Mouse (Mus musculus) kidney, adult 18-20 months (tissue): Measurements from ENCODE around the gene Stpg1.
A peak's percentile ranks its signal among the peaks of the same experiment; 100 is the strongest.

Experiments used
- DNase-seq: peaks from one replicate; pipeline ENCODE4 v3.0.0; 2021

The Stpg1 gene

DNA sequence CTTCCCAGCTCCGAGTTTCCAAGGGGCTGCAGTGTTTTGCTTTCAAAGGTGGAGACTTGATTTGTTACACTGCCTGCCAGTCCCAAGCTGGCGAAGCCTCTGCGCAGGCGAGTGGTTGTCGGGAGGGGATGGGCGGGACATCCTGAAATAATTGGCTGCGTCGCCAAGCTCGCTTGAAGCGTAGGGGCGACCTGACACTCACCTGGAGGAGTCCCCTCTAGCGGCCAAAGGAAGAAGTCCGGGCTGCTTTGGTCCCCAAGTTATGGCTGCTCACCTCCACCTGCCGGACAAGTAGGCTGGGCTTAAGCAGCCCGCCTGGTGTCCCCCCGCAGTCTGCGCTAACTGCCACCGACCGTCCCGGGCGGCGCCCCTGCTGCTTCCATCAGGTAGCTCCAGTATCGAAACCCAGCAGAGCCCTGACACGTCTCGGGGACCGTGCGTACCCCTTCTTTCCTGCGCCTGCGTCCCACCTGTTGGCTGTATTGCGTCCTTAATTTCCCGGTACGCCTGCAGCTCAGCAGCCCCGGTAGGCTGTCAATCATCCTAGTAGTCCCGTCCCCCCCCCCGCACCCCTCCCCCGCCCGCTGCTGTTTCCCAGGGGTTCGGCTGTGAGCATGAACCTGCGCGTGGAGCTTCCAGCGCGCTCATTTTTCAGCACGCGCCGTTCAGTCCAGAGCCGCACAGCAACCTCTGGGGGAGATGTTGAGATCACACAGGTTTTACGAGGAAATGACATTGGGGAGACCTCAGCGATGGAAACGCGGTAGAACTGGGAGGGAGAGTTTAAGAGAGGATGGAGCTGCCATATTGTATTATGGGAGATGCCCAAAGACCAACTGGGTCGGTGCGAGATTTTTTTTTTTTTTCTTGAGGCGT is at the start of gene Stpg1, which contains the start of gene Nipal3:
TSS of gene Stpg1 (plus strand) at position 270 of the 876 bp plus-strand sequence.
TSS of gene Nipal3 (minus strand) at position 518 of the 876 bp plus-strand sequence.
- DNase-seq = peak; percentile 94

DNA sequence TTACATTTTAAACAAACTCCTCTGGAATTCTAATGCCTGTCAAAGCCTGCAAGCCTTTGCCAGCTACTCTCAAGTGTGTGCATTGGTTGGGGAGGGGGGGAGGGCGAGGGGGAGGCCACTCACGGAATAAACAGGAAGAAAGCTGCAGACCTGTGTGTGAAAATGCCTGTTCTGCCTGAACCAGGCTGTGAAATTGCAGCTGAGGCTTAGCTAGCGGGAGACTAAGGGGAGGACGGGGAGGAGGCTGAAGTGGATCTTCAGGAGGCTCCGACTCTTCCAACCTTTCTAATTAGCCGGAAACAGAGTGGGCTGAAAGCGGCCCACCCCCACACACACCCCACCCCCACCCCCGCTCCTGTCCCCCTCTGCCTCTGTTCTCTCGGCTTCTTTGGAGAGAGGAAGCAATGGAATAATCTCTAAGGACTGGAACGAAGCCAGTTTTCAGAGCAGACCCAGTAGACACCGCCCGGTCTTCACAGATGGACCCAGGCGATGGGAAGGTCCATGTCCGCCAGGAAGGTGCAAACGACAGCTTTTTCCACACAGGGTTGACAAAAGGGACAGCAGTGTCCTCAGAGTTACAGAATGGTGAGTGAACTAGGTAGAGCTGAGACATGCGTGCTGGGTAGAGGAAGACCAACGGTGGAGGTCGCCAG is 43.1 kb upstream of the Stpg1 start:
- DNase-seq = no peak

DNA sequence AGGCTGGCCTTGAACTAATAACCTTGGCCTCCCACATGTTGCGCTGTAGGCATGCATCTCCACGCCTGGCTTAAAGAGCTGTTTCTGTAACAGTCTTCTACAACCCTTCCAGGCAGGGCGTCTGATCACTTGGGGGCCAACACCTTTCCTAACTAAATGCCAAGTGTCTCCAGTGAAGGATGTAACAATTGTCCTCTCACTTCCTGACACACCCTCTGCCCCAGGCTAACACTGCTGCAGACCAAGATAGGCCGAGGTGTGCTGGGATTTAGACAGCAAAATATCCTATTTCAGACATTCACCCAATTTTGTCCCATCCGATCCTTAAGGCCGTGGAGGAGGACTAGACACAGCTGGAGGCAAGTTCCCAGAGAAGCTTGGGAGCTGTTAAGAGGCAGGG is 41.4 kb upstream of the Stpg1 start:
- DNase-seq = peak; percentile 18

DNA sequence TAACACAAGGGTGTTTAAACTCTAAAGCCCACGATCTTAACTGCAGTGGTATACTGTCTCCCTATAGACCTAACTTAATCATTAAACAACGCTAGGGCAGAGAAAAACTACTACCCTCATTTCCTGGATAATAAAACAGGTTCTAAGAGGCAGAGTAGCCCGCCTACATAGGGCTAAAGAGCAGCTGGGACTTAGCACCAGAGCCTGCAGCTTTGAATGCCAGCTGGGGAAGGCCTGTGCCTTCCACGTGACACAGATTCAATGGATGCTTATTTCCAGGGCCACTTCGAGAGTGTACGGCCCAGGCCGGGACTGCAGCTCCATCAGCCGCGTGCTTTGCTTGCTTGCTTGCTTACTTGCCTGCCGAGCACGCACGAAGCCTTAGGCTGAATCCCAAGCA is 41.0 kb upstream of the Stpg1 start:
- no peak for DNase-seq

DNA sequence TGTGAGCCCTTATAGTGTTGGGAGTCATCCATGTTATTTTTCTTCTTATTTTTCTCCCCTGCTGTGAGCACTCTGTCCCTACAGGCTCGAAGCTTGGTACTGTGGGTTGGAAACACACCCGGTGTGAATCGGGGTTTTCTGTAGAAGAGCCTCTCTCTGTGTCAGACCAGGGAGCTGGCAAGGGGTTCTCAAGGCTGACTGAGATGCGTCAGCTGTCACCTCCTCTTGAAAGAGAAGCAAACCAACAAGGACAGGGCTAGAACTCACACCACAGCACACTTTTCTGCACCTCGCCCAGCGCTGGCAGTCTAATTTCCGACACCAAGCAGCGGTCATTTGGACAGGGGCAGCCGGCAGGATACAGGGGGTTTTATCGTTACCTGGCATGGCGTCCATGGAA is 31.2 kb upstream of the Stpg1 start:
- no peak for DNase-seq

DNA sequence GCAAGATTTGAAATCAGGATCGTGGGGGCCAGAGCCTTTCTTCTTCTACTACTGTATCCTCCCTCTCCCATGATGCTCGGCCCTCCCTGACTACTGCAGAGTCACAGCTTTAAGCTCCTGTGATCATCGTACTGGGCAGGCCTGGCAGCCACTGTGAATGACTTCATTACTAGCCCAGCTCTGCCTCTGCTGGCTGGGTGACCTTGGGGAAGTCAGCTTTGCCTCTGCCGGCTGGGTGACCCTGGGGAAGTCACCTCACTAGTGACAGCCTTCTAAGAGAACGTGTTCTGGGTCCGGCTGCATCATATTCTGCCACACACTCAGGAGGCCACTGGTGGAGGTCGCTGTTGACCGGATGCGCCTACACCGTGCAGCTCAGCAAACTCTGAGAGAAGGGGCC is 16.7 kb upstream of the Stpg1 start:
- no peak for DNase-seq

DNA sequence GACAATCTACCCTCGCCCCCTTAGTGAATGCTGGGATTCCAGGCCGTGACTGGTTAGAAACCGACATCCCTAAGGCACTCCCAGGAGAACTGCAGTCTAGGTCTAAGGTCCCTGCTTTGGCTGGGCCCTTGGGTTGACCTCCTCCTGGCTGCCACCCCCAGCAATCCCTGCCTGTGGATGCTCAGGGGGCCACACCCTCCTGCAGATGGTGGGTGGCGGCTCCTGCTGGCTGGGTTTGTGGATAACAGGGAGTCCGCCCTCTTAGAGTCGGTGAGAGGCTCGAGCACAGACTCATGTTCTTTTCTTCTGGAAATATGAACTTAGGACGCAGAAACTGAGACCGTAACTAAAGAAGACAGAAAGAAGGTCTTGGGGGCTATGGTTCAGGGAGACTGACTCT is 14.2 kb upstream of the Stpg1 start:
- DNase-seq = no peak

DNA sequence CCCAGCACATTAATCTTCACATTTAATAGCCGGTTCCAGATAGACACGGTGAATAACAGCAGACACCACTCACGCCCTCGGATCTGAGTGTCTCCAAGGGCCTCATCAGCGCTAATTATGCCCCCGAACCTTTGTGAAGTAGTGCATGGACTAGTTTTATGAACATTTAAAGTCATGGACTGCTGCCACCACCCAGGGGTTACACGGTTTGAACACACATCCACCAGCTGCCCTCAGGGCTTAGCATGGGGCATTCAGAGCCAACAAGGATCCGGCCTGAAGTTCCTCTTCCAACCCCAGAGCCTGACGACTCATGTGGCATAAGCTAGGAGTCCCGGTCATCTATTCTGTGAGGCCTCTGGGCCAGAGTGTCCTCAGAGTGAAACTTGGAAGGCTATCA is 9.5 kb upstream of the Stpg1 start:
- no peak for DNase-seq

DNA sequence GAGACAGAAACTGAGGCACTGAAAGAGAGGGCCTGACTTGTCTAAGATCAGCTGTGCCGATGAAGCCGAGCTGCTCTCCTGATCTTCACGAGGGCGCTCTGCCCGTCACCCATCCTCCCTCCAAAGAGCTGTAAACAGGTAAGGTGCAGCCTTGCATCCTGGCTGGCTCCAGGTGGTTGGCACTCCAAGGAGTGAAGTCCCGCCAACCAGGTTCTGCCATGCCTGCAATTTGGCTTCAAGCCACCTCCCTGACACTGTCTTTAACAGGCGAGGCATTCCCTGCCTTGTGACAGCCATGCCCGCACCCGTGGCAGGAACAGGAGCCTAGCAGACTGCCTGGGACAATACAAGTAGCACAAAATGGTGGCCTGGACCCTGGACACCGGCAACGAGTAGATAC is 8.2 kb upstream of the Stpg1 start:
- DNase-seq = peak; percentile 39

DNA sequence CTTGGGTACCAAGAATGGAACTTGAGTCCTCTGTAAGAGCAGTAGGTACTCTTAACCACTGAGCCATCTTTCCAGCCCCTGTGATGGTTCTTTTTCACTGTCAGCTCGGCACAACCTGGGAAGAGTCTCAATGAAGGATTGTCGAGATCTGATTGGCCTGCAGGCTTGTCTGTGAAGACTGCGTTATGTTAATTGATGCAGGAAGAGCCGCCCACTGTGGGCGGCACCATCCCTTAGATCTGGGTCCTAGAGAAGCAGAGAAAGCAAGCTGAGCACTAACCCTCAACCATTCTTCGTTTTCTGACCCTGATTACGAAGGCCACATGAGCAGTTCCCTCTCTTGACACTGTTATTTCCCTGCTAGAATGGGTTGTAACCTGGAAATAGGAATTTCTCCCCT is 5.3 kb upstream of the Stpg1 start:
- DNase-seq = no peak

DNA sequence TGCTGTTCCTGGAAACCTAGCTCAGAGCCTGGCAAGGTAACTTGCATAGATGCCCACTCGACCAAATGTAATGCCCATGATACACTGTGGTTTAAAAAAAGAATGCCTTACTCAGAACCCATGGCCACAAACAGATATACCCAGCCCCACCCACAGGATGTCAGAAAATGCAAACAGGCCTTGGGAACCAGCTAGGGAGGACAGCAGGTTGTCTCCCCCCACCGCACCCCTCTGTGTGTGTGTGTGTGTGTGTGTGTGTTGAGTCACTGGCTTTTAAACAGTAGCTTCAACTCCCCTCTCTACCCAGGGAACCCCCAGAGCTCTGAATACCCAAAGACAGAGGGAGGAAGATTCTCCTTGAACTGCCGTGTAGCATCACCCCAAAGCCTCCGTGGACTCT is 1.3 kb upstream of the Stpg1 start:
- no peak for DNase-seq

DNA sequence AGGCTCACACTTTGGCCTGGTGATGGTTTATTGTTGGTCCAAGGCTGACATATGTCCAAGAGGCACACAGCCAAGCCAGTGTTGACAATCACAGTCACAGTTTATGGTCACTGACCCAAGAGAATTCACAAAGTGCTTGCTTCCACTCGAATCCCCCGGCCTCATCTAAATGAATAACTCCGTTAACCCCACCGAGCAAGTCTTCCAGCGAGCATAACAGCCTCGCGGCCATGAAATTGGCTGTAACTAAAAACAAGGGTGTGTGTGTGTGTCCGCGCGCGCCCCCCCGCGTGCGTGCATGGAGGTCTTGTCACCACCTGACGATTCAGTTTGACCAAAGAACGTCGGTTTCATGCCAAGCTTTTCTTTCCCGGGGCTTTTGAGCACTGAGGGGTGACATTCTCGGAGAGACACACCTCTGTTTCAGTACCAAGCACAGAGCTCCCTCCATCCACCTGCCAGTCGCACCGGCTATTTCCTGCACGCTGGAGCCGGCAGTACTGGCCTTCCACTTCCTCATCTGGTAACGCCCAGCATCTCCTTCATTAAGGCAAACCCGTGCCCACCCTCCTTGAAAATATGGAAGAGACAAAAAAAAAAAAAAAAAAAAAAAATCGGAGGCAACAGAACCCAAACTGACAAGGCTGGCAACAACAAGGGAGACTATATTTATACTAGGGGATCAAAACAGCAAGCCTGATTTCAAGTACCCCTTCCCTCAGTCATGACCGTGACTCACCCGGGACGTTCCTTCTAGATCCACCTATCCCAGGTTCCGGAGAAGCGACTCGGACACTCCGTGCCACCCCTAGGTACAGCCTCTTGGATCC is 684 bp upstream of the Stpg1 start:
- peak; percentile 55 for DNase-seq

DNA sequence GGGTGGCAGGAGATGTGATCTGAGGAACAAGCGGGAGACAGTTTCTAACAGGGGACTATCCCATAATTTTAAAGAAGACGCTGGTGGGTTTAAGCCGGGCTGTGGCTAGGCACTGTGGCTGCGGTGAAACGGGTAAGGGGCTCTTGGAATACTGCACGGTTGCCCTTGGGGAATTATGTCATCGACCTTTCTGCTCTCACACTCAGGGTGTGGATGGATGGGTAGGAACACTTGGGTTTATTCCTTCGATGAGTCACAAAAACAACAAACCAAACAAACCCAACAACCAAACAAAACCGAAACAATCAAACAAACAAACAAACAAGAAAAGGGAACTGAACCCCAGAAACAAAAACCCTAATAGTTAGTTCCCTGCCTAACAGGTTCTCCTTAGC is 804 bp downstream of the Stpg1 start:
- no peak for DNase-seq

DNA sequence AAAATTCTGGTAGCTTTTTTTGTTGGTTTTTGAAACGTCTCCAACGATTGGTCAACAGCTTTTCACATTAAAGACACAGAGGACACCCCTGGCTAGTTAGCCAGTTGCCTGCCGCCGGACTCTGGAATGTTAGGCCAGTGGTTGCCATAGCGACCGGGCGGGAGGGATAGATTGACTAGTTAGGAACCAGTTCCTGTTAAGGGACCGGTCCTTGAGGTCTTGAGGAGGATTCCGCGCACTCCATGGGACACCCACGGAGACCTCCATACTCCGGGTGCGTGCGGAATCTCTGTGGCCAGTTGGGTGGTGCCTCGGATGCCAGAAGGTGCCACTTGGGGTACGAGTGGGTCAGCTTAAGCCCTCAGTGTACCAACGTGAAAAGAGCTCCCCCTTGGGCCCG is 1.2 kb downstream of the Stpg1 start:
- DNase-seq = peak; percentile 86

DNA sequence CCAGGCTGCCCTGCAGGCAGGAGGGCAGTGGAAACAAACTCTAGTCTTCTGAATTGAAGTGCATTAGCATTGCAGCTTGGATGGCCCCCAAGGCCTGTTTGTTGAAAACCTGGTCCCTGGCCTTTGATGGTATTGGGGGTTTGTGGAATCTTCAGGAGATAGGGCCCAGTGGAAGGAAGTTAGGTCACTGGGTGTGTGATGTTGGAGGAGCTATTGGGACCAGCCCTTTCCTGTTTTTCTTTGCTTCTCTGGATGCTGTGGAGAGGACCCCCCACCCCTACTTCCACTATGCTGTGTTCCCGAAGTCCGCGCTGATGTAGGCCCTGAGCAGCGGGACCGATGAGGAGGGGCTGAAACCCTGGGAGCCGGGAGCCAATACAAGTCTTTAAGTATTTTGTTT is 3.5 kb downstream of the Stpg1 start:
- DNase-seq = no peak

DNA sequence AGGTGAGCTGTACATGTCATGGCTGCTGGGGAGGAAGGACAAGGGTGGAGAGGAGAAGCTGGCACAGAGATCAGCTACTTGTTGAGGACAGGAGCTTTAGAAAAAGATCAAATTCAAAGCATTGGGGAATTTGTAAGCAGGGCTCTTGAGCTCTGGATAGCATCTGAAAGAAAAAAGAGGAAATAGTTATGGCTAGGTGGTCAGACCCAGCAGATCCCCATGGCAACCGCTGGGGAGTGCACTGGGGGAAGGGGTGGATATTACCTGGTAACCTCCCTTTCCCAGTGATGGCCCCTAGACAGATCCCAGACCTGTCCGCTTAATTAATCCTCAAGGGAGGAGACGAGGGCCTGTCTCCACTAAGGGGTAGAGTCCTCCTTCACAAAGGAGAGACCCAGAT is 5.2 kb downstream of the Stpg1 start:
- DNase-seq = no peak

DNA sequence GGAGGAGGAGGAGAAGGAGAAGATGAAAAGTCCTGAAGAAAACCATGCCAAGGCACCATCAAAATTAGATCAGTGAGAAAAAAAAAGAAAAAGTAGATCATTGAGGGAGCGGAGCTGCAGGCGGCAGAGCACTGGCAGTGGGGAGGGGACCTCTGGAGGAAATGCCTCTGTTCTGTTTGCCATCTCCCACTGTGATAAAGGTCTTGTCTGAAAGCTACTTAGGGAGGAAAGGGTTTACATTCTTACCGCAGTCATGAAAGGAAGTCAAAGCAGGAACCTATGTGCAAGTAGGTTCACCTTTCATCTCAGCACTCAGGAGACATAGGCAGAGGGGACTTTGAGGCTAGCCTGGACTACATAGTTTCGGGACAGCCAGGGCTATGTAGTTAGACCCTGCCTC is 7.0 kb downstream of the Stpg1 start:
- DNase-seq = no peak

DNA sequence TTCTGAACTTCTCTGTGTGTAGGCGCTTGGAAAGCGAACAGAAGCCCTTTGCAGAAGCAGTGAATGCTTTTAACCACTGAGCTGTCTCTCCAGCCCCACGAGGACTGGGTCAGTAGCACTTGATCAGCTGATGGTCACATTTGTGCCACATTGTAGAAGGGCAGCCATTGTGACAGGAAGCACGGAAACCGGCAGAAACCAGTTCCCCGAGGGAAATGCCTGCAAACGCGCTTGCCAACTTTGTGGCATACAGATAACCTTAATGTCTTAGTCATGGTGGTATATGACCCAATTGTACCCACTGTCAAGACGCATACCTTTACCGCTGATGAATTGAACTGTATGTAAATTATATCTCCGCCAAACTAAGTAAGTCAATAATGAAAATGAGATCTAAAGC is 11.2 kb downstream of the Stpg1 start:
- DNase-seq = peak; percentile 44

DNA sequence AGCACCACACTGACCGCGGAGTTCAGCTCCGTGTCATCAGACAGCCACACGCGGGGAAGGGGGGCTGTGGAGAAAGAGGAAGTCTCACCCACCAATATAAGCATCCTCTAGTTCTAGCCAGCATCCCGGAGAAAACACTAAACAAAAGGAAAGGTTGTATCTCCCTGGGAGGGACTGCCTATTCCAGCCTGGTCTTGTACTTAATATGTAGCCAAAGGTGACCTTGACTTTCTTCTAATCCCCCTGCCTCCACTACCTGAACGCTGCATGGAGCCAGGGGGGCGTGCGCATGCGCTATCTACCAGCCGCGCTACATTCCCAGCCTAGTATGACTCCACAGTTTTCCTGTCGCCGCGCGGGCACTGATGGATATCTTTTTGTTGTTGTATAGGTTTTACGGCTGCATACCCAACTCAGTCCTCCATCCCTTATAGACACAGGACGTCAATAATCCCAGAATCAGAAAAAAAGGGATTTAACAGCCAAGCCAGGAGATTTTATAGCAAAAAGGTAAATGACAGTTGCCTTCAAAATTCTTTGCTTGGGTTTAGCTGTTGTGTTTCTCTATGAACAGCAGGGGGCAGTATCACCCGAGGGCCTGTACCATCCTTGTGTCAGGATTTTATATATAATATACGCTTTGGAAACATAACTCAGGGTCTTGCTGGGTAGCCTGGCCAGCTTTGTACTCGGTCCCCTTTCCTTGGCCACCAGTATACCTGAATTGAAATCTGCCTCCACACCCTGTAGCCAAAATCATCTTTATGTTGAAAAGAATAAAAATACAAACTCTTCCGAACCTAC is 13.2 kb downstream of the Stpg1 start:
- DNase-seq = no peak

DNA sequence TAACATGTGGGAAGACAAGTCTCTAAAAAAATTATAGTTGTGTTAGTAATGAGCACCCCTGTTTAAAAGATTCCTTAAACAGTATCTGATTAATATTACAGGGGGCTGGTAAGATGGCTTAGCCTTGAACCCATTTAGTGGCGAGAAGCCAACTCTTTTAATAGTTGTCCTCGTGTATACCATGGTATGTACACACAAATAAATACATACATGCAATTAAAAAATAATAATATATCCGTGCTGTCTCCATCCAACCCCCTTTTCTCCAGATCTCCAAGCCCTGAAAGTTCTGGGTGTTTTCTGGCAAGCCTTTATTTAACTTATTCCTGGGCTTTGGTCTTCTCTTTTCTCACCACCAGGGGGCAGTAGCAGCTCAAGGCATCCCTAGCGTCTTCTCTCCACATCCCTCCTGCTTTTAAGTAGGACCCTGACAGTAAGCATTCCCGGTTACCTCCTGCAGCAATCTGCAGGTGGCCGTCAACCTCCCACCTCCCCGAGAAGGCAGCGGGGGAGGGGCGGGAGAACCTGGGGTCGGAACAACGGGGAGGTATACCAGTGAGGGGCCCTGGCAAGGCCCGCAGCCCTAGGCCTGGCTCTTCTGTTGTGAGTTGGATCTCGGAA is 13.9 kb downstream of the Stpg1 start:
- DNase-seq = peak; percentile 65

DNA sequence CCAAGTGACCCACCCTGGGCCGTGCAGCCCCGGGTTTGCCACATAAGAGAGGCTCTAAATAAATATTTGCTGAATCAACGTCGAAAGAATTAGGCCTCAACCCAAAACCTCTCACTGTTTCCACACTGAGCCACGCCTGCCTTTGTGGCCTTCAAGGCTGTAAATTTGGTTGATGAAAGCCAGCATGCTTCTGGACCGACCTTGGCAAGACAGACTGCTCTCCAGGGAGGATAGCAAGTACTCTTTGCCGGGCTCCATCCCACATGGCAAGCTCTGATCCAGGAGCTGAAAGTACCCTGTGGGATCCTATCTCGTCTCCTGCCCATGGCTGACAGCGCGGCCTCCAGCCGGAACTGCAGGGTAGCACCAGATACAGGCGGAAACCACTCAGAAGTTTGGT is 14.9 kb downstream of the Stpg1 start:
- DNase-seq = no peak

DNA sequence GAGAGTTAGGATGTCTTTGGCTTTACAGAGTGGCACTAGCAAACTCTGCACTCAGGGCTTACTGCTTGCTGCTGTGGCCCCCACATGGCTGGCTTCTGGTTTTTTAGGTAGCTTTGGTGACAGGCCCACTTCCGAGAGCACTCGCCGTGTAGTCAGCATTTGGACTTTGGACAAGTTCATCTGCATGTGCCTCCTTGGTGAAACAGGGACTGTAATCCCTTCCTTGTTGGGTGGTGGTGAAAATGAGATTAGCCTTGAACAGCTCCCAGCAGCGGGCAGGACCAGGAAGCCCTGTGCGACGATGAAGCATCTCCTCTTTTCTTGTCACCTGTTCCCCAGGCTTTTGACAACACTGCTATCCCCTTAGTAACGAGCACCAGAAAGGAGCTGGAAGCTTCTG is 19.3 kb downstream of the Stpg1 start:
- DNase-seq = no peak
